Mouse (Mus musculus): ENCODE results near the gene Col8a2.

Col8a2 gene

DNA sequence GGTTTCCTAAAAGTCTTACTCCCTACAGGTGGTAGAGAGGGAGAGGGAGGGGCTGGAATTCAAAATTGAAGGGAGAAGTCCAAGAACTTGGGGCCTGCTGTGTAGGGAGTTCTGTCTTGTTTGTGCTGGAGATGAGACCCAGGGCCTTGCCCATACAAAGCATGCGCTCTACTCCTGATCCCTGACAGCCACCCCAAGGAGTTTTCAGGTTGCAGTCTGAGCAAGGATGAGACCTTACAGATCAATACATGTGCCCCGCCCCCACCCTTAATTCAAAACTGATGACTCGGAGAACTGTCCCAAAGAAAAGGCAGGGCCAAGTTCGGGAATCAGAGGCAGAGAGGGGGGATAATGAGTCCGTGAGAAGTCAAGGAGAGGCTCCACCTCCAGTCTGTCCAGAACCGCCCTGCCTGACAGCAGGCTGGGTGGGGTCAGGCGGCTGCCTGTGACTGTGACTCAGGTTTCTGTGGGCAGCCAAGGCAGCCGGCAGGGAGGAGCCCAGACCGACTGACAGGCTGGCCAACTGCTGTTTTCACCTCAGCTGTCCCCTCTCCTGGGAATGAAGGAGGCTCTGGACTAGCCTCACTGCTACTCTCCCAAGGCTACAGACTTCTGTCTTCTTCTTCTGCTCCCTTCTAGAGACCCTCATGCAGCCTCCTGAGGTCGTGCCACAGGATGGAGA, 25.9 kb upstream of the Col8a2 start:
- peak; percentile 47 to 51 for DNase-seq

GRCm38 (mm10) chr4:126261266-126261665, 25.3 kb upstream of the Col8a2 start:
- no peak for DNase-seq

GRCm38 (mm10) chr4:126261675-126262074, 24.9 kb upstream of the Col8a2 start:
- DNase-seq = no peak

DNA sequence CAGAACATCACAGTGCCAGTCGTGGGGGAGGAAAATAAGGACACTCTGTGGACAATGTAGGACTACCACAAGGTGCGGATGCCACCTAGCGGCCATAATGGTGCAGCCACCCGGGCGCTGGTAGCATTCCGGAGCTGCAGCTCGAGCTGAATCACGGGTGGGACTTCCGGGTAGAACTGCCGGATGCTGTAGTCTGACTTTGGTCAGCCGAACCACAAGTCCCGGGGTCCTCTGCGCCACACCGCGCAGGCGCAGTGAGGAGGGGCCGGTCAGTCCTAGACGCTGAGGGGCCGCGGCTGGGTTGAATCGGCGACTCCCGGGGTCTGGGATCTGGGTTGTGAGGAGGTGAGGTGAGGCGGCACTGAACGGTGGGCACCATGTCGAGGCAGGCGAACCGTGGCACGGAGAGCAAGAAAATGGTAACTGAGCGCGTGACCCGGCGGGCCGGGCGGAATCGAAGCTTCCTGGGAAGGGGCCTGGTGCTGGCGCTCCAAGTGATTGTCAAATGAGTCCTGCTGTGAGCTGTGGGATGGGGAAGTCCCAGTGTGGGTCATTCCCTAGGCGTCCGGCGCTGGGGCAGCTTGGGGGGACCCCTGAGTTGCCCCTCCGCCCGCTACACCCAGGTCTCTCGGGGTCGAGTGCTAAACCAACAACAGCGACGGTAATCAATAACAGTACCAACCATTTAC, 24.3 kb upstream of the Col8a2 start, which contains the start of gene Trappc3:
Gene Trappc3, plus strand, starts transcription at position 207 of the 689 bp plus-strand sequence.
- DNase-seq = peak; percentile 97 to 98

- no peak for DNase-seq
These were observed 17.3 kb upstream of the Col8a2 start for GRCm38 (mm10) chr4:126269292-126269691.

DNA sequence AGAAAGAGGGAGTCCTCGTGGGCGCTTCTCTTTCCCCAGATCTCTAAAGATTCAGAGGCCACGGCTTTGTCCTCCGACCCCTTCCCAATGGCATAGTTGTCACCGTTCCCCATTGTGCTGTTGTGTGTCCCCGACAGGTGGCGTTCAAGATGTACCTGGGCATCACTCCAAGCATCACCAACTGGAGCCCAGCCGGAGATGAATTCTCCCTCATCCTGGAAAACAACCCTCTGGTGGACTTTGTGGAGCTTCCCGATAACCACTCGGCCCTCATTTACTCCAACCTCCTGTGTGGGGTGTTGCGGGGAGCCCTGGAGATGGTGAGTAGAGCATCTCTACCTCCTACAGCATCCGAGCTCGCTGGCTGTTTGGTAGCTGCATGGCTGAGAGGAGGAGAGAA, 12.8 kb upstream of the Col8a2 start:
- DNase-seq = no peak

DNA sequence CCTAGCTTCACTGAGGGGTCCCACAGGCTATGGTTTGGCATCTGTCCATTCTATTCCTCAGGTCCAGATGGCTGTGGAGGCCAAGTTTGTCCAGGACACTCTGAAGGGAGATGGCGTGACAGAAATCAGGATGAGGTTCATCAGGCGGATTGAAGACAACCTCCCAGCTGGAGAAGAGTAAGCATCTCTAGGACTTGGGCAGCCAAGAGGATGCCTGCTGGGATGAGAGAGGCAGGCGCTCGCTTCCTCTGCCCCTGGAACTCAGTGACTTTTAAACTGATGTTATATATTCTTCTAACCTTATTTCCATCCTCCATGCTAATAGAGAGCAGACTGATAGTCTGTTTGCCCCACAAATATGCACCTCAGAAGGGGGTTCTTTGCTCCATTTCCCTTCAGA, 11.5 kb upstream of the Col8a2 start:
- no peak for DNase-seq

- DNase-seq = no peak
These were observed 10.9 kb upstream of the Col8a2 start for GRCm38 (mm10) chr4:126275681-126276131.

DNA sequence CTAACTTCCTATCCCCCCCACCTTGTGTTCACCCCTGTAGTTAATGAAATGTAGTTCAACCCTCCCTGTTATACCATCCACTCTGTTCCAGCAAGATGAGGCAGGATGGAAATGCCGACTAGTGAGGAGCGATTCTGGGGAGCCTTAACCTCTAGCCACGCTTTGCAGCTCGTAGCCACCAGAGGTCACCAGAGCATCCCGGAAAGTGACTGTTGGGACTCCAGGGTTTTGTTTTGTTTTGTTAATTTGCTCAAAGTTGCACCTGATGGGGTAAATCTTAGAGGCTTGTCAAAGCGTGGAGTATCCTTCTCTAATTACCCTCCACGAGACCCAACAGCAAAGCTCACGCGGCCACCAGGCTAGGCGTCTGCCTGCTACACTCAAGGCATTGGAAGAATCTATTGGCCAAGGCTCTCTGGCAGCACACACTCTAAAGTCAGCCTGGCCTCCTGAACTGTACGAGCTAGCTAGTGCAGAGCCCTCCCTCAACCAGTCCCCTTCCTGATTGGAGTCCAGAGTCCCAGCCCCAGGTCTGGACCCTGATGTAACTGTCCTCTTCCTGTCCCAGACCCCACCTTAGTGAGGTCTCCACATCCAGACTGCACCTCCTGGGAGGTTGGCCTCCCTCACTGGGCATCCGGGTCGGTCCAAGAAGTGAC, 8.6 kb upstream of the Col8a2 start:
- DNase-seq = peak; percentile 55 to 56

DNA sequence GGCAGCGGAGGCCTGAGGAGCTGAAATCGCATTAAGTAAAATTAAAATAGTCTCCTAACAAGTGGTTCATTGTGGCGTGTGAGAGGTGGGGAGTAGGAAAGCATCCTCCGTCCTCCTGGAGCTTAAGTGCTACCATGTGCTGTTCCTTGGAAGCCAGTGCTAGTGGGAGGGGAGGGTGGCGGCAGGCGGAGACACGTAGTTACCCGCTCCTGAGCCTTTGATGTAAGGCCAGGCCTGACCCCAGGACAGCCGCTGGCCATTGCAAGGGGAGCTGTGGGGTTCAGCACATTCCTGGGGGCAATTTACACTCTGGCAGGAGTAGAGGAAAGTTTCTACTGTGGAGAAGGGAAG, 8.1 kb upstream of the Col8a2 start:
- no peak for DNase-seq

DNA sequence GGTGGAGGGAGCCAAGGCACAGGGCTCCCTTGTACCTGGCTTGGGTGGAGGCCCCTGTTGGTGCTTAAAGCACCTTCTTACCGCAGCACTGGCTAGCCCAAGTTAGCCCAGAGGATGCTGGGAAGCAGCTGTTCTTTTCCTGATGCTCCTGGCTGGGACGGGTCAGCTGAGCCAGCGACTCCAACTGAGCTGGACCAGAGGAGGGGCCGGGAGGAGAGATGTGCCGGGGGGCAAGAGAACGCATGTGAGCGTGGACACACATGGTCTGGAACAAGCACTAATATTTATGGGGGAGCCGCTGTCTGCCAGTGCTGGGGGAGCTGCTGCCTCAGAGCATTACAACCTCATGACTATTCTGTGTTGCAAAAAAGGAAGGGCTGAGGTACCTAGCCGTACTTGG, 7.6 kb upstream of the Col8a2 start:
- DNase-seq = no peak

DNA sequence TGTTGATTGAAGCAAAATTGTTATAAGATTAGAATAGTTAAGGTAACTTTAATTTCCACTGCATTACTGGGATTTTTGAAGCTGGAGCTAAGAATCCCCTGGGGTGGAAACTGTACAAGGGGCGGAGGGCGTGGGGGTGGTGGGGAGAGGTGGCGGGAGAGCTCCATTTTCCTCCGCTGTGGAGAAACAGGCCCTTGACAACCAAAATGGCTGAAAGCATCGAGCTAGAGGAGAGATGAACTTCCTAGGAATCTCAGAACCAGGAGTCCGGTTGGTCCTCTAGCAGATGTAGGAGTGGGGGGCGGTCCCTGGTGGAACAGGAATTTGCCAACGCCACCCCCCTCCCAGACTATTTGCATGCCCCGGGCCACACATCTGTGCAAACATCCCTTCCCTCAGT, 4.9 kb upstream of the Col8a2 start:
- no peak for DNase-seq

GRCm38 (mm10) chr4:126283582-126283981, 3.0 kb upstream of the Col8a2 start:
- no peak for DNase-seq

- DNase-seq = no peak
These were observed 856 bp downstream of the Col8a2 start for GRCm38 (mm10) chr4:126287302-126287995.

- DNase-seq = no peak
These were observed 1.6 kb downstream of the Col8a2 start for GRCm38 (mm10) chr4:126288085-126288666.

GRCm38 (mm10) chr4:126290314-126290713, 3.7 kb downstream of the Col8a2 start:
- DNase-seq = no peak

- no peak for DNase-seq
These were observed 4.6 kb downstream of the Col8a2 start for GRCm38 (mm10) chr4:126291196-126291595.

DNA sequence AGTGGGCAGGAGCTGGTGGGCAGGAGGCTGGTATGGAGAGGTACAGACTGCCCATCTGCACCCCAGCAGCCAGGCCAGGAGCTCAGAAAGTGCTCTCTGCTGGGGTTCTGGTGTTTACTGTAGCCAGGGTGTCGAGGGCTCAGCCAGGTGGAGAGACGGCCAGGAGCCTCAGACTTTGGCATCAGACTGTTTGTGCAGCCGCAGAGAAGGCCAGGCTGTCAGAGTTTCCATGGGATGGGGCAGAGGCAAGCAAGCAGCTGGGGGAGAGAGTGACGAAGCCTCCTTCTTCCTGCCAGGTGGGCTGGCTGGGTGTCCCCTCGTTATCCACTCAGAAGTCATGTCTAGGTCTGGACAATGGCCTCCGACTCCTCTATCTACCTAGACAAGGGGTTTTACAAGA, 8.6 kb downstream of the Col8a2 start:
- DNase-seq = no peak

- DNase-seq = no peak
These were observed 9.3 kb downstream of the Col8a2 start for GRCm38 (mm10) chr4:126295937-126296336.

DNA sequence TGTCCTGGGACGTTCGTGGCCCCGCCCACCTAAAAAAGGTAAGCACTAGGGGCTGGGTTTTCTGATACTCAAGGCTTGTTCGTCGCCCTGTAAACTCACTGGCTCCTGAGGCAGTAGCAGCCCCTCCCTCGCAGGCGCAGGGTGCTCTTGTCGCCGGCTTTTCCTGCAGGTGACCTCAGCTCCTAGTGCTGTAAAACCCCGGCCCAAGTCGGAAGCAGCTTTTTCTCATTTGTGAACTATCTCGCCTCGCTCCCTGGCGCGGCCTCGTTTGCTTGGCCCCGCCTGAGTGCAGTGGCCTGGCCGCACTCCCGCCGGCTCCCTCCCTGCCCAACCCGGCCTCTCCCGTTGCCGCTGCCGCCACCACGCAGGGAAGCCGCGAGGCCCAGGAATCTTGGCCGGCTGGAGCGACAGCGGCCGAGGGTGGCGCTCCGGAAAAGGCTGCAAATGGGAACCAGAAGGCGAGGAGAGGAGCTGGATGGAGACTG, 10.1 kb downstream of the Col8a2 start:
- DNase-seq = no peak

DNA sequence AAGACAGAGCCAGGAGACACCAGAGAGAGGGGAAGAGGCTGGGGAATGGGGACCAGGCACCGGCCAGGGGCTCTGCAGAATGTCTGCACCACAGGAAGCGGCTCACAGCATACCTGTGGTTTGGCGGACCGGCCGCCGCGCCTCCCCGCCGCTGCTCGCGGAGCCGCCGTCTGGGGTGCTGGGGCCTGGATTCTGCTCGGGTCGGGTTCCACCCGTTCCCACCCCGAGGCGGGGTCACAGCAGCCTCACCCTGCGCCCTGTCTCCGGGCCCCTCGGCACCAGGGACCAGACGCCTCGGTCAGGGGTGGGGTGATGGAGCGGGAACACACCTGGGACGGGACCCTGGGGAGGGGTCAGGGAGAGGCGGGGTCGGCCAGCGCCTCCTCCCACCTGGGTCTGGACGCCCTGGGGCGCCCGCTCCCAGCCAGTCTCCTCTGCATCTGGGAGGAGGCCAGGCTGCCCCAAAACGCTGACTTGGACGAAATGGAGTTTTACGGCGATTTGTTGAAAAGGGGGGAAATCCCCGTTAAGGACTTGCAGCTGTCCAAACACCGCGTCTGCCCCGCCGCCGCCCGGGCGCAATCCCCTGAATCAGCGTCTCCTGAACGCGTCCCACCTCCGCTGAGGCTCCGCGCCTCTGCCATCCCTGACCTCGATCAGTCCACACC, 14.5 kb downstream of the Col8a2 start:
- peak in 1 of 2 experiments; percentile 28 for DNase-seq

DNA sequence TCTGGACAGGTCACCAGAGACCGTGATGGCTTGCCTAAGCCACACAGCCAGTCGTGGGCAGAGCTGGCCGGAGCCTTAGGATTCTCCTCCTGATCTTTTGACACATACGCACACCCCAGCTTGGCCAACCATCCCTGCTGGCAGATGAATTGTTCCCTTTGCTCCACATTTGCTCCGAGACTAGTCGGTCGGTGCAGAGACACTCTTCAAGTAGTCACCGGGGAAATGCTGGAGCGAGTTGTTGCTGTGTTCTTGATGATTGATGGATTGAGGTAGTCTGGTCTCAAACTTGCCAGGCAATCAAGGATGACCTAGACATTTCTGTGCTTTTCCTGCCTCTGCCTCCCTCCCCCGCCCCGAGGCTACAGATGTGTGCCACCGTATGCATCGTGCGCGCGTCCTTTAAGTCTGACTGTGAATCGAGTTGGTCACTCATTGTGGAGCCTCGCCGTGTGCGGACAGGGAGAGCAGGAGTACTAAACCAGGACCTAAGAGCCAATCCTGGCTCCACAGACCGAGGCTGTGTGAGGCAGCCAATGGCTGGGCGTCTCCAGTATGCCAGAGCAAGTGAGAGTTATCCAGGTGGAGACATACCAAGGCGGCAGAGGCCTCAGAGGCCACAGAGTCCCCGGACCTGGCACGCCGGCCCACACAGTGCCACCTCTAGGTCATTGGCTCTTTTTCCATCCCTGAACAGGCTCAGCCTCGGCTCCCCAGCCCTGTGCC, 15.2 kb downstream of the Col8a2 start:
- no peak for DNase-seq
